Mouse (Mus musculus): ENCODE measurements around the gene Ctcf. TPM values are rescaled to one million over a fixed set of nuclear protein-coding genes. Genes with fewer than 3 reads are reported as not detected.

Gene Ctcf
- polyA plus RNA-seq, 1 experiment from 2014 or later, result 101 TPM

GRCm38 (mm10) chr8:105645205-105645604, 8.8 kb downstream of the Ctcf start:
- H3K4me2 ChIP-seq (replicated peaks; ENCODE audit: low read depth, low read length), result no peak overlapping the region
- WGBS, result 100% methylated on average over 1 of the region's 1 CpGs
- ATAC-seq (ENCODE audit: insufficient number of reproducible peaks, insufficient read depth, low FRiP score, low read depth), result no peak
- H3K4me1 ChIP-seq (ENCODE audit: control insufficient read depth, insufficient read depth, low read length), result no peaks in the 10 kb centered on the region
- peaks cover 14% of the 10 kb centered on the region for H3K36me3 ChIP-seq (ENCODE audit: control insufficient read depth, insufficient read depth, low read length)
- H3K9me3 ChIP-seq (ENCODE audit: control insufficient read depth, low read depth, low read length), result no peaks in the 10 kb centered on the region
- no peak overlapping the region for H3K9ac ChIP-seq (replicated peaks; ENCODE audit: low read depth, low read length)
- no peak overlapping the region for H3K27ac ChIP-seq (ENCODE audit: low read length)
- H3K27me3 ChIP-seq (ENCODE audit: control insufficient read depth, insufficient read depth, low read length), result no peaks in the 10 kb centered on the region
- no peak overlapping the region for H3K4me3 ChIP-seq (ENCODE audit: low read depth, low read length)

DNA sequence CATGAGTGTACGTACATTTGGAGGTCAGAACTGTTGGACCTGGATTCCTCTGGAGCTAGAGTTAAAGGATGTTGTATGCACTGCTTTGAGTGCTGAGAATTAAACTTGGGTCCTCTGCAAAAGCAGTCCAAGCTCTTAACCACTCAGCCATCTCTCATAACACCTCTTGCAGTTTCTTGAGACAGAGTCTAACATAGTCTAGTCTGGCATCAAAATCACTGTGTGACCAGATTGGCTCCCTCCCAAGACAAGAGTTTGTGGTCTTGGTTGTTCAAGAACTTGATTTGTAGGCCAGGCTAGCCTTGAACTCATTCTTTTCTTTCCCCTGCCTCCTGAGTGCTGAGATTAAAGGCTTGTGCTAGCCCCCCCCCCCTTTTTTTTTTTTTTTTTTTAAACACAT, 12.6 kb downstream of the Ctcf start:
- WGBS, result 96% methylated on average over 1 of the region's 1 CpGs
- Histone ChIP-seq H3K27ac (ENCODE audit: low read length) (no peak overlapping the region), H3K4me2 (replicated peaks; ENCODE audit: low read depth, low read length) (no peak overlapping the region), H3K4me1 (ENCODE audit: control insufficient read depth, insufficient read depth, low read length) (no peaks in the 10 kb centered on the region), H3K9me3 (ENCODE audit: control insufficient read depth, low read depth, low read length) (no peaks in the 10 kb centered on the region), H3K4me3 (ENCODE audit: low read depth, low read length) (no peak overlapping the region), H3K27me3 (ENCODE audit: control insufficient read depth, insufficient read depth, low read length) (no peaks in the 10 kb centered on the region), H3K36me3 (ENCODE audit: control insufficient read depth, insufficient read depth, low read length) (peaks cover 21% of the 10 kb centered on the region), H3K9ac (replicated peaks; ENCODE audit: low read depth, low read length) (no peak overlapping the region)
- ATAC-seq (ENCODE audit: insufficient number of reproducible peaks, insufficient read depth, low FRiP score, low read depth), result no peak

DNA sequence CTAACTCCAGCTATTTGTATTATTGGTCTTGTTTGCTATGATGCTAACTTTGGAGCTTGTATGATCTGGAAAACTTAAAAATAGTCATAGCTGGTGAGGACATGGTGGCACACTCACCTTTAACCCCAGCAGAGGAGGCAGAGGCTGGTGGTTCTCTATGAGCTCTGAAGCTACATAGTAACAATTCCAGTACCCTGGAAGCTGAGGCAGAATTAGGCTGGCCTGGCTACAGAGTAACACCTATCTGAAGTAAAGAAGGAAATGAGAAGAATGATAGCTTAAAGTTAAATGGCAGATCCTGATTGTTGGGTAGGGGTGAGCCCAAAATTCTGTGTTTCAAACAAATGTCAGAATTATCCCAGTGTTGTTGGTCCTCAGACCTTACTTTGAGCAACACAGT, 21.3 kb downstream of the Ctcf start:
- Histone ChIP-seq H3K27ac (ENCODE audit: low read length) (no peak overlapping the region), H3K27me3 (ENCODE audit: control insufficient read depth, insufficient read depth, low read length) (no peaks in the 10 kb centered on the region), H3K4me1 (ENCODE audit: control insufficient read depth, insufficient read depth, low read length) (no peaks in the 10 kb centered on the region), H3K9ac (replicated peaks; ENCODE audit: low read depth, low read length) (no peak overlapping the region), H3K36me3 (ENCODE audit: control insufficient read depth, insufficient read depth, low read length) (peaks cover 16% of the 10 kb centered on the region), H3K9me3 (ENCODE audit: control insufficient read depth, low read depth, low read length) (no peaks in the 10 kb centered on the region), H3K4me3 (ENCODE audit: low read depth, low read length) (no peak overlapping the region), H3K4me2 (replicated peaks; ENCODE audit: low read depth, low read length) (no peak overlapping the region)
- ATAC-seq (ENCODE audit: insufficient number of reproducible peaks, insufficient read depth, low FRiP score, low read depth), result no peak

DNA sequence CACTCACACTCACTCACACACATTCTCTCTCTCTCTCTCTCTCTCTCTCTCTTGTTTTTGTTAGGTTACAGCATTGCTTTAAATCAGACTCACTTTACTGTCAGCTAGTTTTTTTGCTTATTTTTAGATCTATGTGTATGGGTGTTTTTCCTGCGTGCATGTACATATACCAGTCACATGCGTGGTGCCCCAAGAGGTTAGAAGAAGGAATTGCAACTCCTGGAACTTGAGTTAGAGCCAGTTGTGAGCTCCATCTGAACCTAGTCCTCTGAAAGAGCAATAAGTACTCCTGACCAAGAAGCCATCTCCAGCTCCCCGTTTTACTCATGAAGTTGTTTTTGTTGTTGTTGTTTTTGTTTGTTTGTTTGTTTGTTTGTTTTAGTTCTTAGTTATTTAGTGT, 24.8 kb downstream of the Ctcf start:
- Histone ChIP-seq H3K4me1 (ENCODE audit: control insufficient read depth, insufficient read depth, low read length) (no peaks in the 10 kb centered on the region), H3K36me3 (ENCODE audit: control insufficient read depth, insufficient read depth, low read length) (peaks cover 25% of the 10 kb centered on the region), H3K4me3 (ENCODE audit: low read depth, low read length) (no peak overlapping the region), H3K4me2 (replicated peaks; ENCODE audit: low read depth, low read length) (no peak overlapping the region), H3K27ac (ENCODE audit: low read length) (no peak overlapping the region), H3K27me3 (ENCODE audit: control insufficient read depth, insufficient read depth, low read length) (no peaks in the 10 kb centered on the region), H3K9ac (replicated peaks; ENCODE audit: low read depth, low read length) (no peak overlapping the region), H3K9me3 (ENCODE audit: control insufficient read depth, low read depth, low read length) (no peaks in the 10 kb centered on the region)
- 77% methylated on average over 3 of the region's 3 CpGs for WGBS
- ATAC-seq (ENCODE audit: insufficient number of reproducible peaks, insufficient read depth, low FRiP score, low read depth), result no peak

DNA sequence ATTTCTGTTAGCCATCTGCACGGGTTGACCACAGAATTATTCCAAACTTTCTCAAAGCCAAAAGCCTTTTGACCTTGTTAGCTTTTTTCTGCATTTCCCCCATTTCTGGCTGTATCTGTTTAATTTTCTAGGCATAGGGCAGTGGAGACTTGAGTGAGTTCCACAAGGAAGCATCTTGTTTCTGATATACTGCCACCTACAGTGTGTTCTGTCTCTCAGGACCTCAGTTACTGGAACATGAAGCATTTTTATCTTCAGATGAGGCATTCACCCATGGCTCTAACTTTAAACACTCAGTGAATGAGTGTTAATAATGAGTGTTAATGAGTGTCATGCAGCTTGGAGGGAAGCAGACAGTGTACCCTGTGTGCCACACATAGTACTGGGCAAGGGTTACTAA, 41.5 kb downstream of the Ctcf start:
- Histone ChIP-seq H3K36me3 (ENCODE audit: control insufficient read depth, insufficient read depth, low read length) (peaks cover 79% of the 10 kb centered on the region), H3K9me3 (ENCODE audit: control insufficient read depth, low read depth, low read length) (no peaks in the 10 kb centered on the region)

GRCm38 (mm10) chr8:105685325-105685724, 49.0 kb downstream of the Ctcf start:
- no peak overlapping the region for H3K4me3 ChIP-seq (ENCODE audit: low read depth, low read length)
- WGBS, result 72% methylated on average over 7 of the region's 7 CpGs

More for the DNA sequence above, 41.5 kb downstream of the Ctcf start:
- no peak overlapping the region for H3K27ac ChIP-seq (ENCODE audit: low read length)
- no peak overlapping the region for H3K9ac ChIP-seq (replicated peaks; ENCODE audit: low read depth, low read length)
- WGBS, result 74% methylated on average over 1 of the region's 1 CpGs
- ATAC-seq (ENCODE audit: insufficient number of reproducible peaks, insufficient read depth, low FRiP score, low read depth), result no peak
- H3K4me3 ChIP-seq (ENCODE audit: low read depth, low read length), result no peak overlapping the region
- H3K27me3 ChIP-seq (ENCODE audit: control insufficient read depth, insufficient read depth, low read length), result no peaks in the 10 kb centered on the region
- no peaks in the 10 kb centered on the region for H3K4me1 ChIP-seq (ENCODE audit: control insufficient read depth, insufficient read depth, low read length)
- no peak overlapping the region for H3K4me2 ChIP-seq (replicated peaks; ENCODE audit: low read depth, low read length)

DNA sequence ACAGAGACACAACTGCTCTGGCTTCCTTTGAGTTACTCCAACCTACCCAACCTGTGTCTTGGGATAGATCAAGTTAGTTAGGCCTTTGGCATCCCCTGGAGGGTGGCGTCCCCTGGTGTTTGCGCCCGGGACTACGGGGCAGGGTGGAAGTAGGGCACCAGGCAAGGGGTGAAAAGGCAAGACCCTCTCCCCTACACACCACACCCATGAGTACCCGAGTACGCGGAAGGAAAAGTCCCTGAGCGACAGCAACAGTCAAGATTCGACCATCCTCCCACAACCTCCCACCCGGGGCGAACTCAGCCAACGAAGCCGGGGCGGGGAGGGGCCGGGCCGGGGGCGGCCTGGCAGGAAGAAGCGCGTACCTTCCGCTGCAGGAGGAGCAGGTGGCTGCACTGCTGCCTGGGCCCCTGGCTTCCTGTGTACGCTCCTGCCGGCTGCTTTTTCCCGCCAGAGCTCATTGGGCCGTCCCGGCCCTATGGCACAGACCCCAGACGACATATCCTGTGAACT, 49.5 kb downstream of the Ctcf start, which contains the start of gene Carmil2:
Gene Carmil2, plus strand, starts transcription at position 479 of the 513 bp plus-strand sequence.
- ATAC-seq (ENCODE audit: insufficient number of reproducible peaks, insufficient read depth, low FRiP score, low read depth), result no peak
- Histone ChIP-seq H3K27ac (ENCODE audit: low read length) (no peak within 1 kb of the TSS), H3K4me2 (replicated peaks; ENCODE audit: low read depth, low read length) (peak within 1 kb of the TSS; percentile 38), H3K36me3 (ENCODE audit: control insufficient read depth, insufficient read depth, low read length) (peaks cover 34% of the 10 kb centered on the region), H3K9me3 (ENCODE audit: control insufficient read depth, low read depth, low read length) (no peaks in the 10 kb centered on the region), H3K9ac (replicated peaks; ENCODE audit: low read depth, low read length) (no peak within 1 kb of the TSS; the same call in 1 of the 2 replicates), H3K4me1 (ENCODE audit: control insufficient read depth, insufficient read depth, low read length) (no peaks in the 10 kb centered on the region; the same call in 1 of the 2 replicates), H3K4me3 (ENCODE audit: low read depth, low read length) (0 out of 2 replicates have a peak within 1 kb of the TSS, but pooled peaks have one; percentile 10), H3K27me3 (ENCODE audit: control insufficient read depth, insufficient read depth, low read length) (no peaks in the 10 kb centered on the region)
- 8% methylated on average over 26 of the region's 26 CpGs for WGBS

More at GRCm38 (mm10) chr8:105685325-105685724, 49.0 kb downstream of the Ctcf start:
- Histone ChIP-seq H3K27me3 (ENCODE audit: control insufficient read depth, insufficient read depth, low read length) (no peaks in the 10 kb centered on the region), H3K9me3 (ENCODE audit: control insufficient read depth, low read depth, low read length) (no peaks in the 10 kb centered on the region), H3K36me3 (ENCODE audit: control insufficient read depth, insufficient read depth, low read length) (peaks cover 38% of the 10 kb centered on the region), H3K9ac (replicated peaks; ENCODE audit: low read depth, low read length) (no peak overlapping the region), H3K4me1 (ENCODE audit: control insufficient read depth, insufficient read depth, low read length) (no peaks in the 10 kb centered on the region; the same call in 1 of the 2 replicates), H3K27ac (ENCODE audit: low read length) (no peak overlapping the region), H3K4me2 (replicated peaks; ENCODE audit: low read depth, low read length) (no peak overlapping the region)
- ATAC-seq (ENCODE audit: insufficient number of reproducible peaks, insufficient read depth, low FRiP score, low read depth), result no peak

- no peak overlapping the region for H3K4me2 ChIP-seq (replicated peaks; ENCODE audit: low read depth, low read length)
- no peaks in the 10 kb centered on the region for H3K9me3 ChIP-seq (ENCODE audit: control insufficient read depth, low read depth, low read length)
- peaks cover 27% of the 10 kb centered on the region for H3K36me3 ChIP-seq (ENCODE audit: control insufficient read depth, insufficient read depth, low read length)
- no peak overlapping the region for H3K9ac ChIP-seq (replicated peaks; ENCODE audit: low read depth, low read length)
- 69% methylated on average over 6 of the region's 6 CpGs for WGBS
- no peak for ATAC-seq (ENCODE audit: insufficient number of reproducible peaks, insufficient read depth, low FRiP score, low read depth)
- H3K4me1 ChIP-seq (ENCODE audit: control insufficient read depth, insufficient read depth, low read length), result no peaks in the 10 kb centered on the region; the same call in 1 of the 2 replicates
- H3K4me3 ChIP-seq (ENCODE audit: low read depth, low read length), result no peak overlapping the region
- H3K27ac ChIP-seq (ENCODE audit: low read length), result no peak overlapping the region
- H3K27me3 ChIP-seq (ENCODE audit: control insufficient read depth, insufficient read depth, low read length), result no peaks in the 10 kb centered on the region
Measured at GRCm38 (mm10) chr8:105686551-105686950, 50.2 kb downstream of the Ctcf start.

- whole genome bisulfite sequencing, result 64% methylated on average over 8 of the region's 8 CpGs
Measured at GRCm38 (mm10) chr8:105687512-105687911, 51.1 kb downstream of the Ctcf start.

More at GRCm38 (mm10) chr8:105687512-105687911, 51.1 kb downstream of the Ctcf start:
- no peak overlapping the region for H3K9ac ChIP-seq (replicated peaks; ENCODE audit: low read depth, low read length)
- no peak overlapping the region for H3K4me2 ChIP-seq (replicated peaks; ENCODE audit: low read depth, low read length)
- H3K4me1 ChIP-seq (ENCODE audit: control insufficient read depth, insufficient read depth, low read length), result no peaks in the 10 kb centered on the region; the same call in 1 of the 2 replicates
- H3K4me3 ChIP-seq (ENCODE audit: low read depth, low read length), result no peak overlapping the region
- peaks cover 19% of the 10 kb centered on the region for H3K36me3 ChIP-seq (ENCODE audit: control insufficient read depth, insufficient read depth, low read length)
- no peaks in the 10 kb centered on the region for H3K27me3 ChIP-seq (ENCODE audit: control insufficient read depth, insufficient read depth, low read length)
- no peak for ATAC-seq (ENCODE audit: insufficient number of reproducible peaks, insufficient read depth, low FRiP score, low read depth)
- no peak overlapping the region for H3K27ac ChIP-seq (ENCODE audit: low read length)
- H3K9me3 ChIP-seq (ENCODE audit: control insufficient read depth, low read depth, low read length), result no peaks in the 10 kb centered on the region
